Mouse (Mus musculus): Measurements from ENCODE around the gene Atp6v1e1.

DNA sequence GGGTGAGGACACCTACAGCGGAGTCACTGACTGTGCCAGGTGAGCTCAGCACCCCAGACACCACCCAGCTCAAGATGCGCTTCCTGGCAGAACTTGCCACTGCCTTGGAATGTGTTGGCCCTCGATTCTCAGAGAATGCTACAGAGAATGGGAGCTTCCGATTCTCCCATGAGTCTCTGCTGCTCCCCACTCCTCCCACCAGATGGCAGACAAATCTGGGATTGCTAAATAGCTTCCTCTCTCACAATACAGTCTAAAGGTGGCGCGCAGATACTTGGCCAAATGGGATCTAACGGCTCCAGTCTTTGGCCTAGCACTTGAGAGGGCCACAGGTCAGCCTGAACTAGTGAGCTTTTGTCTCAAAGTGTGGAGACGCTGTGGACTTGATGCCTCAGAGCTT, 29.6 kb downstream of the Atp6v1e1 start:
- TF ChIP-seq EP300 (IDR thresholded peaks at IDR 0.05; ENCODE audit: insufficient read depth, low read depth, low read length), result no peak
- no peak for TF ChIP-seq POLR2A (IDR thresholded peaks at IDR 0.05; ENCODE audit: insufficient read depth, low read length)
- TF ChIP-seq CTCF (IDR thresholded peaks at IDR 0.05; ENCODE audit: low read depth, low read length), result peak; percentile 12
